Mouse (Mus musculus) spleen, adult 18-20 months (tissue): Measurements from ENCODE around the gene Hemgn.
A peak's percentile ranks its signal among the peaks of the same experiment; 100 is the strongest.

ENCODE experiments used
- DNase-seq, 2 experiments: peaks; one replicate each; pipeline ENCODE4 v3.0.0; 2022; ENCODE audit warnings: mixed read lengths in 2 of 2

The Hemgn gene

GRCm38 (mm10) chr4:46412113-46412512 is 1.2 kb downstream of the Hemgn start:
- DNase-seq, result no peak

GRCm38 (mm10) chr4:46411489-46411888 is 1.8 kb downstream of the Hemgn start:
- DNase-seq, result peak; percentile 29 to 40

- DNase-seq, result no peak
These were observed 2.6 kb downstream of the Hemgn start for GRCm38 (mm10) chr4:46410677-46411076.

DNA sequence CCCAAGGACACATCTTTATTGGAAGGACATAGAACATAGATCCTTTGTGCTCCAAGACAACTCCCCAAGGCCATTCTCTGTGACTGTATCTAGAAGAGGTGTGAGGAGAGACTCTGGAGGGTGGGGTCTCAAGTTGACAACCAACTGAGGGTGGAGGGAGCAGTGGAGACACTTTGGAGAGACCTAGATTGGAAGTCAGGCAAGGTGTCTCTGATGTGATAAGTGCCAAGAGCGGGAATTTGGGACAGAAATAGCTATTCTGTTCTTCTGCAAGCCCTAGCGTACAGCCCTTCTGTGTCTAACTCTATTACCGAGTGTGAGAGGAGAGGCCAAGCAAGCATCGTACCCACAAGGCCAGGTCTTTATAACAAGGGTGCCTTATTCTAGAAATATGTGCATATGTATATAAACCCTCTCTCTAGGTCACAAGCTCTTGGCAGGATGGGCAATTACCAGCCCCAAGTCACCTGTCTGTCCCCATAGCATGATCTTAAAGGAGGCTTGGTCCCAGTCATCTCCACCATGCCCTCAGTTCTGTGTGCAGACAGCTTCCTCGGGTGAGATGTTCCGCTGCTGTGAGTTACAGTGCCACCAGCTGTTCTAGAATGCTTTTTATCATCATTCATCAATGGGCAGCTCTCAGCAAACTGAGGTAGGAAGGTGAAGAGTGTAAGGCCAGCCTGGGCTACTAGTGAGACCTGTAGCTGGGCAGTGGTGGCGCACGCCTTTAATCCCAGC is 6.2 kb downstream of the Hemgn start:
- no peak for DNase-seq

DNA sequence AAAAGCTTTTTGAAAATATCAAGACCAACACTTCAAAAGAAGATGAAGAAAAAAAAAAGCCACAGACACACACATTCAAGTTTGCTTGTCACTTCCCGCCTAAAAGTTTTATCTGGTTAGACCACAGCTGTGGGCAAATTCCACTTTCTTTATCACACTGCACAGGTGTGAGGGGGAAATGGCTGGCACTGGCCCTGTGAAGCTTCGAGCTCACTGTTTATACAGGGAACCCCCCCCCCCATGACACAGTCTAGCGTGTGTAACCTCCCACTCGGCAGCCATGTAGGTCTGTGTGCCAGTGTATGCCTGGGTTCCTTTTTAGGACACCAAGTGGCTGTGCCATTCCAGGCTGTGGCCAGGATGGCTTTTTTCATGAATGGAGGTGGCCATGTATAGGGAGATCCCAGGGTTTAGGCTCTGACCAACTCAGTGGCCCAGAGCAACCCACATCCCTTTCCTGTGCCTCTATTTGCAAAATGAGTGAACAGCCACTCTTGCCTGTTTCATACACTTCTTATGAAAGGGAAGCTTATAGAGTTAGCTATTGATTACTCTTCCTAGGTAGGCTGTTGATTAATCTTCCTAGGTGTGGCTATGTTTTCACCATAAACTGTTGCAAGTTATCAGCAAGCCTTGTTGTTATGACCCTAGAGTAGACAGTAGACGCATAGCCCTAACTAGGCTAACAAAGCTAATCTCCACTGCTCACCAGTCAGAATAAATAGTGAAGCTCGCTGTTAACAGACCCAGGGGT is 9.1 kb downstream of the Hemgn start:
- DNase-seq, result no peak

DNA sequence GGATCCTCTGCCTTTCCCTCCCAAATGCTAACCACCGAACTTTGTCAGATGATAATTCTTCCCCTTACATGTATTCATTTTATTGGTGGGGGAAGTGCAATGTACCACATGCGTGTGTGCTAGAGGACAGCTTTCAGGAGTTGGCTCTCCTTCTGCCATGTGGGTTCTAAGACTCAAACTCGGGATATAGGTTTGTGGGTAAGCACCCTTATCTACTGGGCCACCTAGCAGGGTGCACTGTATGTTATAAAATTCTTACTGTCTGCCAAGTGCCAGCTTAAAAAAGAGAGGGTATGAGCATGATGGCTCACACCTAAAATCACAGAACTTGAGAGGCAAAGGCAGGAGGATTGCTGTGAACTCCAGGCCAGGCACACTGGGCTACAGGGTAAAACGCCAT is 14.5 kb downstream of the Hemgn start:
- DNase-seq, result no peak

DNA sequence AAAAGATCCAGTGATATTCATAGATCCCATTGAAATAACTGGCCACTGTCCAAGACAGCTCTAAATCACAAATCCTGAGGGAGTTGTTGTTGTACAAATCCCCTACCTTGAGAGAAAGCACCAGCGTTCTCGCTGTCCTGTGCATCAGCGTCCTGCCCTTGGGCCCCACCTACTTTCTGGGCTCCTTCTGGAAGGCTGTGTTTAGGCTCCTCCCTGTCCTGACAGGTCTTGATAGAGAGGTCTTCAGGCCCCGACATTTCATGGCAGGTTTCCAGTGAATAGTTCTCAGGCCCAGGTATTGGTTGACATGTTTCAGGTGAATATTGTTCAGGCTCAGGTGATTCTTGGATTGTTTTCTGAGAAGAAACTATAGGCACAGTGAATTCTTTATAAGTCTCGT is 17.6 kb downstream of the Hemgn start:
- DNase-seq, result no peak

DNA sequence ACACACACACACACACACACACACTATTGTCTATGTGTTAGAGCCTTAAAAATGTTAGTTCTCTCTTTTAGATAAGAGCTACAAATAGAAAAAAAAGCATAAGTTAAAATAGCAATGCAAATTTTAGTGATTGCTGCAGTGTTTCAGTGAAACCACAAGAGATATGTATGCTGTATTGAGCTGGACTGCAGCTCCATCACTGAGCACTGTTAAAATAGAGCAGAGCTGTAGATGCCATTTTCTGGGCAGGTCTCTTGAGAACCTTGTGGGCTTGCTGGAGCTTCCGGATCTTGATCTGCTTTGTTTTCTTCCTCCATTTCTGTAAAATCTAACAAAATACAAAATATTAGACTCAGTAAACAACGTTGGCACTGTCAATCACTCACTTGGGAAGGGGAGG is 18.9 kb downstream of the Hemgn start:
- no peak for DNase-seq

GRCm38 (mm10) chr4:46390390-46390970 is 22.8 kb downstream of the Hemgn start:
- peak; percentile 67 to 82 for DNase-seq

- no peak for DNase-seq
These were observed 23.5 kb downstream of the Hemgn start for GRCm38 (mm10) chr4:46389612-46390341.

GRCm38 (mm10) chr4:46389013-46389611 is 24.2 kb downstream of the Hemgn start, which contains the start of gene Trmo:
Gene Trmo (minus strand): TSS chr4:46389437.
- DNase-seq, result peak; percentile 90 to 92

- DNase-seq, result no peak
These were observed 24.8 kb downstream of the Hemgn start for GRCm38 (mm10) chr4:46388556-46388955.

DNA sequence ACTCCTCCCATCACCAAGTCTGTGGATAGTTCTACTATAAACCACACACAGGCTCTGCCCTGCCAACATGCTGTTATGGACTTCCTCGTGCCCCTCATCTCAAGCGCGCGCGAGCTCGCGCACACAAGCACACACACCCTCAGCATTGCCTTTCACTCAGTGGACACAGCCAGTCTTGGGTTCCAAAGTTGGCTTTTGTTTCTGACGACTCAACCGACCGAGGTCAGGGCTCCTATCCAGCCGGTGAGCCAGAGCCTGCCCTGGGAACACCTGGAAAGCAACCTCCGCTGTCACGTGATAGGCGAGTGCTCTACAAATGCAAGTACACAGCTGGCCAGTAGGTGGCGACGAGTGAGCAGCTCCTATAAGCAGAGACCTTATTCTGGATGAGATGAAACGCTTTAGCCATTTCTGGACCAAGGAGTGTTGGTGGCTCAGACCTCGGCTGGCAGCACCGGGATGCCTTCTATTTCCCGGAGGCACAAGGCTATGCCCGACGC is 38.4 kb downstream of the Hemgn start:
- DNase-seq, result peak; percentile 62 to 75

- peak in 1 of 2 experiments; percentile 43 for DNase-seq
These were observed 38.9 kb downstream of the Hemgn start for GRCm38 (mm10) chr4:46374455-46374854.

- no peak for DNase-seq
These were observed 42.3 kb downstream of the Hemgn start for GRCm38 (mm10) chr4:46371030-46371429.

DNA sequence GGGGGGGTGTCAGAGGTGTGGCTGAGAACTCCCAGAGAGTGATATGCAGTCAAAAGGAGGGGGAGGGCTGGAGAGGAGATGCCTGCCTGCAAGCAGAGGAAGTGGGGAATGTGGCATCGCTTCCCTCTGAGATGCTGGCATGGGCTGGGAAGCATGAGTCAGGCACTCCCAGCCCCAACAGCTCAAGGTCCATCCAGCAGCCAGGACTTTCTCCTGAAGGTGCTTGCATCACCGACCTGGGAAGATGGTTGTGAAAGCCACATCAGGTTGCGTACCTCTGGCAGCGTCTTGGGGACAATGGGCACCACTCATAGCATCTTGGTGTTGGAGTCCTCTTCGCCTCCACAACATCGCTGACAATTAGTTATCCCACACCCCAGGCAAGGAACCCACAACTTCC is 42.9 kb downstream of the Hemgn start:
- DNase-seq, result no peak

DNA sequence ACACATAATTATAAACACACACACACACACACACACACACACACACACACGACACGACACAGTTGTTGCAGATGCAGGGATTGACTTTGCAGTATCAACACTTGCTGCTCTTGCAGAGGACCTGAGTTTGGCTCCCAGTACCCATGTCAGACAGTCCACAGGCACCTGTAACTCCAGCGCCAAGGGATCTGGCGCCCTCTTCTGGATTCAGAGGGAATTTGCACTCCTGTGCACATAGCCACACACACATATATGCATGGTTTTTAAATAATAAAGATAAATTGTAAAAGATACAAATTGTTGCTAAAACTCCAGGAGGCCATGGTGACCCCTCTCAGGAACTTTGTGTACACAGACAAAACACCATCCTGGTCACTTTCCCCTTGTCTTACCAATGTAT is 44.2 kb downstream of the Hemgn start:
- no peak for DNase-seq

DNA sequence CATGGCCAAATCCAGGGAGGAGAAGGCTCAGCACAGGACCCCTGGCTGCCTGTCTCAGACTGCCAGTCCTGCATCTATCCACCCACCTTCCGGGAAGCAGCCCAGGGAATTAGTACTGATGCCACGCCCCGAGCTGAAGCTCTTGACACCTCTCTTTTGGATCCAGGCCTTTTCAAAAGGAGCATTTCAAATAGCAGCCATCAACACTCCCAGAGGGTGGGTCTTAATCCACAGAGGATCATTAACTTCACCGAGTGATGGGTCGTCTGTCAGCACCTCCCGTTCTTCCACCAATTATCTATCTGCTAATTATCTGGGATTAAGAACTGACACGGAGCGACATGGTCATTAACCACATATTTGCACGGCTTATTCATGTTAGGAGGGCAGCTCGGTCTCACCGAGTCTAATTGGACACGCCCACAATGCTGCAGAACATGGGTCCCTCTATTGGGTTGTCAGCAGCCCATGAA is 45.8 kb downstream of the Hemgn start:
- no peak for DNase-seq

- no peak for DNase-seq
These were observed 48.9 kb downstream of the Hemgn start for GRCm38 (mm10) chr4:46364360-46364759.

GRCm38 (mm10) chr4:46361258-46361657 is 52.0 kb downstream of the Hemgn start:
- DNase-seq, result no peak

- DNase-seq, result no peak
These were observed 53.6 kb downstream of the Hemgn start for GRCm38 (mm10) chr4:46359539-46360253.
